Mouse (Mus musculus): ENCODE results near the gene 4930518I15Rik.
"Not testable (repeated sequence)": the region's sequence is repeated elsewhere in the genome, so short reads cannot be mapped to it uniquely, and the experiment has no call there.

4930518I15Rik gene

DNA sequence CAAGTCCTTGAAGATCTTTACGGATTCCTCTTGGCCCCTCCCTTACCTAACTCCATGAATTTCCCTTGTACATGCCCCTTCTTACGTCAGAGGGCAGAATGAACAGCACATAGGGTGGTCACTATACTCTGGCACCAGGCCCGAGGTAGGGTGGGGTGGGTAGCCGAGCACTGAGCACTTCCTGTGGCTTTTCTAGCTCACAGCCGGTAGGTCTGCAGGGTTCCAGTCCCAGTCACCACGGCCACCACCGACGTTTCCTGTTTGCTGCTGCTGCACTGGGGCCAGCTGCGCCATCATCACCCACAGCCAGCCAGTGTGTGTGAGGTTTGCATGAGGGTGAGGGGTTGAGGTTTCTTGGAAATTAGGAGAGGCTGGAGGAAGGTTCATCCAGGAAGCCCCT, 20.0 kb upstream of the 4930518I15Rik start:
- peak in 1 of 2 experiments; percentile 55 for DNase-seq (ENCODE audit: low spot score in 2 of 2)

DNA sequence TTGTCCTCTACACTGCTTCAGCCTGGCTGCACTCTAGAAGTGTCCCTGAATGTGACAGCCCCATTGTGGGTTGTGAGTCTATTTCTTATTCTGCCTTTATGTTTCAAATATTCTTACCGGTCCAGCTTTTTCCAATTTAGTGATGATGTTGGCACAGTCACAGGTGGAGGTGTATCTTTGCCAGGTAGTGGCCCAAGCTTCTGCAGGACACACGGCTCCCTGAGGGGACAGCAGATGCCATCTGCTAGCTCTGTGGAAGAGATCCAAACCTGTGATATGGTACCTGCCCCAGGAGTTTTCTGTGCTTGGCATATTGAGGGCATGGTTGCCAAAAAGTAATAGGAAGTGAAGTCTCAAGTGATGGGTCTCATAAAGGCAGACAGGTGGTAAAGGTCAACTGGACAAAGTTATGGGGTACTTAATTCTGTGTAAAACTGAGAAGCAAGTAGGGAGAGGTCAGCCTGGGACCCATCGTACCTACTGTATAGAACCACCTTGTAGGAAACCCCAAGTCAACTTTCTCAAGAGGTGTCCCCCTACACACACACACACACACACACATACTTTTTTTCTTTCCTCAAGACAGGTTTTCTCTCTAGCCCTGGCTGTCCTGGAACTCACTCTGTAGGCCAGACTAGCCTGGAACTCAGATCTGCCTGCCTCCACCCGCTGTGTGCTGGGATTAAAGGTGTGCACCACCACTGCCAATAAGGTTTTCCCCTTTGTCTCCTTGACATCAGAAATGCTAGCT, 17.2 kb upstream of the 4930518I15Rik start:
- no peak for DNase-seq (ENCODE audit: low spot score in 2 of 2)

DNA sequence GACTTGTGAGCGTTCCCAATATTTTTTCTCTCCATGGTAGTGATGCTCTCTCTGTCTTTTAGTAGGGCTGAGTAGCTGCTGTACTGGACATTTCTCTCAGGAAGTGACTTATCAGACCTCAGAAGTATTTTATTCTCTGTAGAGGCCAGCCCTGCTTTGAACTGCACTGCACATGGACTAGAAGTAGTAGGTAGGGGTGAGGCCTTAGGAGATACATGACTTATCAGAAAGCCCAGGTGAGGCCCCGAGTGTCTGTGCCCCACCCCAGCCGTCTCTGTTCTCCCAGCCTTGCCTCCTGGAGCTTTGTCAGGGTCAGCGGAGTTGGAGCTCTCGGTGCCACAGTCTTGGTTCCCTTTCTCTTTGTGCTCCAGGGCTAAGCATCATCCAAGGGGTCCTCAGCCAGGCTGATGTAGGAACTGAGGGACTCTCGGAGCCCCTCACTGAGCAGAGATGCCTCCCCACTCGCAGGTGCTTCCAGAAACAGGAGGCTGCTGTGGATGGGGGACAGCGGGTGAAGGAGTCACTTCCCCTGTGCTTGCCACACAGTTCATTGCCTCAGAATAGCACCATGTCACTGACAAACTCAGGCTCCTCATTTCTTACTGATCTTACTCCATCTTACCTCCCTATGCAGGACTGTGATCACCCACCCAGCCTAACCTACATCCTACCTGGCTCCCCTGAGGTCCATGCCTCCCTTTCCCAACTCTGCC, 16.5 kb upstream of the 4930518I15Rik start:
- no peak for DNase-seq (ENCODE audit: low spot score in 2 of 2)

DNA sequence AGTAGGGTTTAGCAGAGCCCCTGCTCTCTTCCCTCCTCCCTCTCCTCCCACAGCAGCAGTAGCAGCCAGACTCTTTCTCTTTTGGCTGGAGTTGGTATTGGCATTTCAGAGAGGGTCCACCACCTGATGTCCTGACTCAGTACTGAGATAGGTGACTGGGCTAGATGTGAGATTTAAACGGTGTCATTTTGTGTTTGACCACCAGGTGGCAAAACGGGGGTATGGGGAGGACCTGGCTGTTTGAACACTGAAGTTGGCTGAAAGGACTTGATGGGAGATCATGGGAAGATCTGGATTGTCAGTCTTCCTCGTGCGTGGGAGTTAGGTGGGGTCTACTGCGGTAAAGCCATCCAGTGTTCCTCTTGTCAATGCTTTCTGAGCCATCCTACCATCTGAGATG, 15.9 kb upstream of the 4930518I15Rik start:
- peak; percentile 49 to 70 for DNase-seq (ENCODE audit: low spot score in 2 of 2)

DNA sequence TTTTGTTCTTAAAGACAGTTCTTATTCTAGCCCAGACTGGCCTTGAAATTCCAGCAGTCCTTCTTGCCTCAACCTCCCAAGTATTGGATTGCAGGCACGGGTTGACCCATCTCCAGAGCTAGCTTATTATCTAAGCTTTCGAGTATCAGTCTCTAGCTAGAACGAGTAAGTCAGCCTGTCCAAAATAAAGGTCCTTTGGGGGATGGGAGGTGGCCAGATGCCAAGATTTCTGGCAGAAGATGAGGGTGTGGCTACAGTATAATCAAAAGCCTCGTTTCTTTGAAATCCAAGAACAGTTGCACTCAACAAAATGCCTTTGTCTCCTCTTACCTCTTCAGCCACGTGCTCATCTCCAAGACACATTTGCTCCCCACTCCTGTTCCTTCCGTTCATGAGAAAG, 12.8 kb upstream of the 4930518I15Rik start:
- DNase-seq (ENCODE audit: low spot score in 2 of 2), result no peak

DNA sequence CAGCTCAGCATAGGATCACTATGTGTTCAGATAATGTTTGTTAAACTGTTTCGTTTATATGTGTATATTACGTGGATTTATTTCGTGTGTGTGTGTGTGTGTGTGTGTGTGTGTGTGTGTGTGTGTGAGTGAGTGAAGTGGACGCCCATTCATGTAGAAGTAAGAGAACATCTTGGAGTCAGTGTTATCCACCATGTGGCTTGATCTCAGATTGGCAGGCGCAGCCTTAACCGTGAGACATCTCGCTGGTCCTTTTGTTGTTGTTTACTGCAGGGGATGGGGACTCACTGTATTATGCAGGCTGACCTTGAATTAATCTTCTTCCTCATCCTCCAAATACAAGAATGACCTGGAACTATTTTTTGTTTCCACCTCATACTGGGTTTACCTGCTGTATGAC, 11.8 kb upstream of the 4930518I15Rik start:
- no peak for DNase-seq (ENCODE audit: low spot score in 2 of 2)

DNA sequence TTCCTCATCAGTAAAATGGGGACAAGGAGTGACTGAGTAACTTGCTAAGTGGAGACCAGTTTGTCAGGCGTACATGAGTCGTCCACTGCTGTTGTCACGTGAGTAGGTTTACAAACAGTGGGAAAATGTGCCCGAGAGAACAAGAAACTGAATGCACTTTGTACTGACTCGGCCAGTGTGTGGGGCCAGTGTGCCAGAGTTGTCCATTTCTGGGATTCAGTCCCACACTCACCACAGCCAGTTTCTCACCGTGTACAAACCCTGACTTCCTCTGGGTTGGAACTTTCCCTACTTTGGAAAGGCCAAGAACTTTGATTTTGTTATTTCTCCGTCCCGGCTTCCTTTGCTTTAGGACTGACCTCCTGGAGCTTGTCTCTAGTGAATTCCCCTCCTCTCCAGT, 11.2 kb upstream of the 4930518I15Rik start:
- DNase-seq (ENCODE audit: low spot score in 2 of 2), result no peak

DNA sequence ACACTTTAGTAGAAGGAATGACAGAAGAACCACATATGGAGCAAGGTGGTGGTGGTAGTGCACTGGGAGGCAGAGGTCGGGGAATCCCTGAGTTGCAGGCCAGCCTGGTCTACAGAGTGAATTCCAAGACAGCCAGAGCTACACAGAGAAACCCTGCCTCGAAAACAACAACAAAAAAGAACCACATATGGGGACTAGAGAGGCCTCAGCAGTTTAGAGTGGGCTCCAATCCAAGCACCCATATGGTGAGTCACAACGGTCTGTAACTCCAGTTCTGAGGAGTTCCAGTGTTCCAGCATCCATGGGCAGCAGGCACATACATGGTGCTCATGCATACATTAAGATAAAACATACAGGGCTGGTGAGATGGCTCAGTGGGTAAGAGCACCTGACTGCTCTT, 6.7 kb upstream of the 4930518I15Rik start:
- DNase-seq (ENCODE audit: low spot score in 2 of 2), result no peak

DNA sequence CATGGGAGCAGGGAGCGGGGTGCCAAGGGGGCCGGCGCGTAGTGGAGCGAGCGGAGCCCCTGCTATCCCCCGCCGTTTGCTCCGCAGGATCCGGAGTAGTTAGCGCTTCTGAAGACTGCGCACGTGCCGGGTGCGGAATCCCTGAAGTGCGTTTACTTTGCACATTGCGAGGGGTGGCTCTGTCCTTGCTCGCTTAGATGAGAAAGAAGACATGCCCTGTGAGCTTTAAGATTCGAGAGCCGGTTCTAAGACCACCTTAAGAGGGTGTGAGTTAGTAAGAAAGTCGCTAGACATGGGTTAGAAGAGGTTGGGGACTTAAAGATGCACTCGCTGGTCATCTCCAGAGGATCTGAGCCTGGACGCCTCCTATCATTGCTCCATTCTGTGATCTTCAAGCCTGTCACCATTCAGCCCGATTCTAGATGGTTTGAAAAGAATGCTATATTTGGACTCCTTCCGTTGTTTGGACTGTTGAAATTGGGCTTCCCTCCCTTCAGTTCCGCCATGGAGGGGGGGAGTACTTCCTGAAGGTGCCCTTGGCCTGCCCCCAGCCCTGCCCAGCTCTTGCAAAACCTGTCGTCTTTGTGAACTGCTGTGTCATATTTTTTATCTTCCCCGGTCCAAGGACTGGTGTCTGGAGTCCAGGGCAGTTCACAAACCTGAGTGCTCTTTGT, 5.9 kb upstream of the 4930518I15Rik start:
- peak; percentile 36 to 63 for DNase-seq (ENCODE audit: low spot score in 2 of 2)

DNA sequence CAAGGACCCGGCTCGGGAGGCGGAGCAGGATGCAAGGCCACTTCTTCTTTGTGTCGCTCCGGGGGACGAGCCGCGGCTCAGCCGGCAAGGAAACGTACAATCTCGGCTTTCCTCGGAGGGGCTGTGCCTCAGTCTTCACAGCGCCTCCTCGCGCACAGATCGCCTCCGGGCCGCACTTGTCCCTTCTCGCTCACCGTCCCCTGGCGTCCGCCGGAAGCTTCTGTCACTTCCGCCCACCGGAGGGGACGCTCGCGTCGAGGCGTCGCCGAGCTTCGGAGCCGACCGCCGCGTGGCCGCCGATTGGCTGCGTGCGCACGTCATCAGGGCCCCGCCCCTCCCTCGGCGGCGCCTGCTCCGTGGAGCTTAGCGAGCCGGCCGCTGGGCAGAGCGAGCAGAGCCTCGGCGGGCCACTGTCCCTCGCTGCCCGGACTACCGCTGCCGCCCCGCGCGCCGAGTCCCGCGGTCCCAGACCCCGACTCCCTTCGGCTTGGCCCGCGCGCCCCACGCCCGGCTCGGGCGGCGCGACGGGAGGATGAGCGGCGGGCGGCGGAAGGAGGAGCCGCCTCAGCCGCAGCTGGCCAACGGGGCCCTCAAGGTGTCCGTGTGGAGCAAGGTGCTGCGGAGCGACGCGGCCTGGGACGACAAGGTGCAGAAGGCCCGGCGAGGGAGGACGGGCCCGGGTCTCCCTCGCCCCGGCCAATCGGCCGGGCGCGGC, 5.2 kb upstream of the 4930518I15Rik start, which contains the start of gene Rab5if:
Rab5if (plus strand) TSS at position 357 of the 715 bp plus-strand sequence.
- peak; percentile 94 to 98 for DNase-seq (ENCODE audit: low spot score in 2 of 2)

DNA sequence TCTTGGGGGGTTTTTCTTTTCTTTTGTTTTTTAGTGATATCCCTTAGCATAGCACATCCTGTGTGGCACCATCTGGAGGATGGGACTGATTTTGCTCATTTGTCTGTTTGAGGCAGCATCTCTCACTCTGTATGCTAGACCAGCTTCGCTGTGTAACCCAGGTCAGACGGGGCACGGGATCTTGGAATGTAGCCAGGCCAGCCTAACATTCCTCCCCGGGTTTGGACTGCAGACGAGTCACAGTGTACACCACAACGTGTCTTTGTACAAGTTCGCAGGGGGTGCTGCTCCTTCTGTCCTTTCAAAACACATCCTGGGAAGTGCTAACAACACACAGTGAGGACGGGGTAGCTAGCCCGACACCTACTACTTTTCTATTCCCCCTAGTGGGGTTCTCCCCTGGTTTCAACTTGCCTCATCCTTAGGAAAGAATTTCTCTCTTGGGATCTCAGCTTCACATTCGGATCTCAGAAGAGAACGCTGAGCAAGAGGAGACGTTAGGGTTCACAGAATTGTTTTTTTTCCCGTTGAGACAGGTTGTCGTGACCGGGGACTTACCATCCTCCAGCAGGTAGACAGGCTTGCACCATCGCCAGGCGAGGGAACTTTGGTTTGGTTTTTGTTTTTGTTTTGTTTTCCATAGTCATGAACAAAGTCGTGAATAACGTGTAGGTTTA, 4.4 kb upstream of the 4930518I15Rik start:
- peak; percentile 48 to 52 for DNase-seq (ENCODE audit: low spot score in 2 of 2)

DNA sequence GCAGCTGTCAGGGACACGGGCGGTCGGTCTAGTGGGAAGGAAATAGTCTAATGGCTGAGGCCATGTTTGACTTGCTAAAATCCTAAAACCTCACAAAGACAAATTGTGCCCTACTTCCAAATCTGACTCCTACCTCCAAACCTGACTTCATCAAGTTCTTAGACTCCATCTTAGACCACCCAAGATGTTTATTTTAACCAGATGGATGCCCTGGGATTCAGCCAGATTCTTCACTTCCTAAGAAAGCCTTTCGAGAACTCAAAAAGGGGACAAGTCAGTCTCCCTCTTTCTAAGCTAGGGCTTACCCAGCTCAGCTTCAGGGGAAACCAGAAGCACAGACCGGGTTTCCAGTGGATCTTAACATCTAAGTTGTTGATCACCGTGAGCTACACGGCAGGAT, 925 bp upstream of the 4930518I15Rik start:
- DNase-seq (ENCODE audit: low spot score in 2 of 2), result no peak

DNA sequence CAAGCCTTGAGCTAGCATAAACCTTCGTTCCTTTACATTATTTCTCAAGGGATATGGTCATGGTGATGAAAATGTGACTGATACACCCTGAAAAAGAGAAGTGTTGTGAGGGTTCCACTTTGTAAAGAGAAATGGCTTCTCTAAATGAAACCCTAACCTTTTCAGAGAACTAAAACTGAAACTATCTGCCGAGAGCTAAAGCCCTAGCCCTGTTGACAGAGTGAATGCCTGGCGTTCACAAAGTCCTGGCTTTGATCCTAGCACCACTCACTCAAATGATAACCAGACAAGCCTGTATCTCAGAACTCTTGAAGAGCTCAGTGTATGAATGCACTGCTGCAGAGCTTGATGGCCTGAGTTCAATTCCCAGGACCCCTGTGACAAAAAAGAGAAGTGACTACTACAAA, 358 bp downstream of the 4930518I15Rik start:
- no peak for DNase-seq (ENCODE audit: low spot score in 2 of 2)

DNA sequence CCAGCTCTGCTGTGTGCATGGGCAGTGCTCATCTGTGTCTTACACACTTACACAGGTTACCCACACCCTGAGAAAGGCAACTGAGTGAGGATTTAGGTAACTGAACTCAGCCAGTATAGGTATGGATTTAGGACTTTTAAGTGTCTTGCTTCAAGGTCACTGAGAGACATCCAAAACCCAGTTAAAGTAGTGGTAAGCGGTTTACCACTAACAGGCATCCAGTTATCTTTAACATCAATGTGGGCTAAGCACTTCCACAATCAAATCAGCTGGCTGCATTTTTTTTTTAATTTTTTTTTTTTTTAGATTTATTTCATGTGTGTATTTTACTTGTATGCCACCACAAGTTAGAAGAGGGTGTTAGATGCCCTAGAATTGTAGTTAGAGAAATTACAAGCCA, 1.4 kb downstream of the 4930518I15Rik start:
- DNase-seq (ENCODE audit: low spot score in 2 of 2), result no peak

DNA sequence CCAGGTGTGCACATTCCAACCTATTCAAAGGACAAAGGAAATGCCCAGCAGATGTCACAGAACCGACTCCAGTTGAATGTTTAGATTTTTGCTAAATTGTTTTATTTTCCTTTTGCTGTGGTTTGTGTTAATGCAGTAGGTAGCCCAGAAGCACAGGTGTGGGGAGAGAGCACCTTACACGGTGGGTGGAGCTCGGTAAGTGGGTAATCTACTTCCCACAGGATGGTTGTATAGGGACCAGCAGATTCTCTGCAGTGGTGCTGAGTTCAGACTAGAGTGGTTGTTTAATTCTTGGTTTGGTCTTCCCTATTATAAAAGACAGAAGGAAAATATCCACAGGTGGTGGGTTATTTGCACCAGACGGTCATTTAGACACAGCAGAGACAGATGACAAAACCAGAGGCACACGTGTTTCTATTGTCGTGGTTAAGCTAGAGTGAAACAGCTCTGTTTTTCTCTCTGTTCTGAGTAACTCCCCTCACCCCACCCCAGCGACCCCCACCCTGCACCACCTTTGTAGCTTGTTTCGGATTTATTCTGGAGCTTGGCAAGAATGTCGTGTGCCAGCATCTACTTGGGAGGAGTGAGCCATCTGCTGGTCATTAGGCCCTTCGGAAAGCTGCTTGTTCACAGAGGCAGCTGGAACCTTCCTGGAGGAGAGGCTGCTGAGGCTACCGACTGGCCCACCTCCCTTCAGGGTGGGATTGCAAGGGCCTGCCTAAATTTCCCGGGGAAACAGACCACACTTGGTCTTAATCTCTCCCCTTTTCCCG, 3.6 kb downstream of the 4930518I15Rik start:
- DNase-seq (ENCODE audit: low spot score in 2 of 2), result not testable (repeated sequence)

DNA sequence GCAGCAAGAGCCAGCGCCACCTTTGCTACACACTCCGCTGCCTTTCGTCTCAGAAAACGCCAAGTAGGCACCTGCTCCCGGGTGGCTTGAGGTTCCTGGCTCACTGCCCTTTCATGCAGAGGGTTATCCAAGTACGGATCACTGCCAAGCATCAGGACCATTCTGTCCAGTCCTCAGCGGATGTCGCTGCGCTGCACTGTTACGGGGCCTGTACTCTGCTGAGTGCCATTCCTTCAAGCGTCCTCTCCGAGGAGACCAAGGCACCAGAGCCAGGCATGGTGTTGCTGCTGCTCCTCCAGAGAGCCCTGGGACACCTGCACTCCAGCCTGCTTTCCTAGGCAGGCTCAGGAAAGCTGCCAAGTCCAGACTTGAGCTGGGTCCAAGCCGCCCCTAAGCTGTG, 4.2 kb downstream of the 4930518I15Rik start:
- not testable (repeated sequence) for DNase-seq (ENCODE audit: low spot score in 2 of 2)

DNA sequence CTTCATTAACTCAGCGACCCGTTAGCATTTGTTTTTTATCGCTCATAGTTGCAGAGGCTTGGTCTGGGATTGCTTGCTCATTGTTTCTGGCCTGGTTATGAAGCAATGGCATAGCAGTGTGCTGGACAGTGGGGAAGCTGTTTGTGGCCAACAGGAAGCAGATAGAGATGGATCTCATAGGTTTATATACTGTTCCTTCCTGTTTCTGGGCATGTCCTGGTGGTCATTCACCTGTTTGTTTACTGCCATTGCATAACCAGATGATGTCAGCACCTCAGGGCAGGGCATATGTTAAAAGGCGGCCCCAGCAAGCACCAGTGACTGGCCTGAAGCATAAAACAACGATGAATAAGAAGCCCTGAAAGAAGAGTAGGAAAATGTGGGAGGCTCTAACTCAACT, 7.2 kb downstream of the 4930518I15Rik start:
- DNase-seq (ENCODE audit: low spot score in 2 of 2), result no peak

DNA sequence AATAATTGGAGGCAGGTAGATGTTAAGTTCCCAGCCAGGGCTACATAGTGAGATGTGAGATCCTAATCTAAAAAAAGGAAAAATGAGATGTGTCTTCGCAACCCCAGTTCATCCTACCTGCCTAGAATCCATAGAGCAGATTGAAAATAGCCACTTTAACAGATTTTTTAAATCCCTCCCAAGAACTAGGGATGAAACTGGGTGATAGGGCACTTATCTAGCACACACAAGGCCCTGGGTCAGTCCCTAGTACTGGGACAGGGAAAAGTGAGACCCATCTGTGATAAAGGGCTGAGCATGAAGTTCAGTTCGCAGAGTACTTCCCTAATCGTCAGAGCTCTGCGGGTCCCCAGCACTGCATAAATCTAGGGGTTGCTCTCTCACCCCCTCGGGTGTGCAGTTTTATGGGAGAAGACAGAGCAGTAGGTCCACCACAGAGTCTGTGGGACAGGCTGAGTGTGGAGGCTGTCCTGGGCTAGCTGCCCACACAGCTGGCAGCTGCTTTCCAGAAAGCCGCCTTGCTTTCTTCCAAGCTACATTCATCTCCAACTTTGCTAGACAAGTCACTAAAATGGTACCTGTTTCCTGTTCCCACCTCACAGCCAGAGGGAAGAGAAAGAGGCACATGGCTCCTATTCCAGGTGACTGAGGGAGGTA, 9.1 kb downstream of the 4930518I15Rik start:
- no peak for DNase-seq (ENCODE audit: low spot score in 2 of 2)

DNA sequence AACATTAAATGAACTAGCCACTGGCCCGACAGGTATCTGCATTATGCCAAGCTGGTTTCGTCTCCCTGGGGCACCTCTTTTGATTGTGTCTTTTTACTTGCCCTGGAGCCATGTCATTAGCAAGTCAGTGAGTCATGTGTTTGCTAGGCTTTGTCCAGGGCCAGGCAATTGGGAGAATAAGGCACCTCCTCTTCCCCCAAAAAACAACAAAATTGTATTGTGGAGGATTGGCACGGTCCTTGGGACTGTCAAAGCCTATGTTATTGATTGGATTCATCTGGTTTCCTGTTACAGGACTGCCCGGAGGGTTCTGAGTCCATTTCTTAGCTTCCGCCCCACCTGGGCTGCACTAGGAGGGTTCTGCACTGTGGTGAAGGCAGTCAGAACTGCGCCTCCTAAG, 10.1 kb downstream of the 4930518I15Rik start:
- no peak for DNase-seq (ENCODE audit: low spot score in 2 of 2)

DNA sequence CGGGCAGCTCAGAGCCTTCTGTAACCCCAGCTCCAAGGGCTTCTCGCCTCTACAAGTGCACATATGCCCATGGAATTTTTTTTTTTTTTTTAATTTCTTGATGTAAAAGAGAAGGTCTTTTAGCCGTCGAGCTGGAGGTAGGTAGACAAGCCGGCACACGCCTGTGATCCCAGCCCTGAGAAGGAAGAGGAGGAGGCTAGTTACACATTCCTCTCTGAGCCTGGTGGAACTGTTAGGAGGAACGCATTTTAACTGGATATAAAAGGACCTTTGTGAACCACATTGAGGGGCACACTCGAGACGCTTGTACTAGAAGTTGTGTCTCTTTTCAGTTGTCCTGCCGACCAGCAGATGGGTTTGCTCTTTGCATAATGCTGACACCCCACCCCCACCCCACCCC, 13.0 kb downstream of the 4930518I15Rik start:
- no peak for DNase-seq (ENCODE audit: low spot score in 2 of 2)

Measured in spleen, postnatal 10 days (tissue).